8 mouse cellular contexts compared by ENCODE assay signal in genomic region chr1:89939981-89940726, GRCm38 (mm10). TPM values are rescaled to one million over a fixed set of nuclear protein-coding genes. Genes with fewer than 3 reads are reported as not detected.
DNase-seq lines count a peak whose midpoint lies in the region; ATAC-seq and TF ChIP-seq lines count a peak whose summit lies in the region.

No protein-coding gene starts in this region.

- TF ChIP-seq EP300 in liver, postnatal 0 days (IDR thresholded peaks at IDR 0.05; ENCODE audit: low read depth), result no peak

- peak; percentile 49; the same call in 1 of the 2 replicates for ATAC-seq in midbrain, embryonic 11.5 days (ENCODE audit: low FRiP score)
- no peak for ATAC-seq in midbrain, embryonic 13.5 days
- ATAC-seq in intestine, postnatal 0 days, result peak; percentile 62
- ATAC-seq in liver, postnatal 0 days, result peak; percentile 57

- no peak overlapping the region for H3K27ac ChIP-seq in midbrain, embryonic 11.5 days (ENCODE audit: low read depth, low read length)
- H3K27ac ChIP-seq in midbrain, embryonic 13.5 days, result no peak overlapping the region
- H3K27ac ChIP-seq in intestine, postnatal 0 days (ENCODE audit: low read depth, low read length), result no peak overlapping the region
- no peak overlapping the region for H3K27ac ChIP-seq in liver, postnatal 0 days (ENCODE audit: low read depth)

- no peaks in the 10 kb centered on the region for H3K36me3 ChIP-seq in midbrain, embryonic 11.5 days (ENCODE audit: control insufficient read depth, insufficient read depth, low read length)
- no peaks in the 10 kb centered on the region for H3K36me3 ChIP-seq in midbrain, embryonic 13.5 days
- H3K36me3 ChIP-seq in intestine, postnatal 0 days (ENCODE audit: control insufficient read depth, insufficient read depth), result no peaks in the 10 kb centered on the region
- no peaks in the 10 kb centered on the region for H3K36me3 ChIP-seq in liver, postnatal 0 days (replicated peaks; ENCODE audit: insufficient read depth, low read length)

- no peaks in the 10 kb centered on the region for H3K9me3 ChIP-seq in midbrain, embryonic 11.5 days (ENCODE audit: control insufficient read depth, low read length)
- no peaks in the 10 kb centered on the region; the same call in 1 of the 2 replicates for H3K9me3 ChIP-seq in midbrain, embryonic 13.5 days
- no peaks in the 10 kb centered on the region for H3K9me3 ChIP-seq in intestine, postnatal 0 days (ENCODE audit: control insufficient read depth)
- no peaks in the 10 kb centered on the region for H3K9me3 ChIP-seq in liver, postnatal 0 days (ENCODE audit: low read length)

- peak; percentile 90 for TF ChIP-seq CTCF in intestine, postnatal 0 days (IDR thresholded peaks at IDR 0.05; ENCODE audit: low read depth)
- peak; percentile 79 for TF ChIP-seq CTCF in liver, postnatal 0 days (IDR thresholded peaks at IDR 0.05; ENCODE audit: low read depth)

- H3K4me3 ChIP-seq in midbrain, embryonic 11.5 days (ENCODE audit: low read depth, low read length), result no peak overlapping the region
- H3K4me3 ChIP-seq in midbrain, embryonic 13.5 days (replicated peaks), result no peak overlapping the region
- H3K4me3 ChIP-seq in intestine, postnatal 0 days (ENCODE audit: low read depth, low read length), result peak overlapping the region; percentile 26
- peak overlapping the region; percentile 17; the same call in 1 of the 2 replicates for H3K4me3 ChIP-seq in liver, postnatal 0 days (ENCODE audit: low read depth, low read length)

- no peak overlapping the region for H3K9ac ChIP-seq in midbrain, embryonic 11.5 days (ENCODE audit: low read length)
- no peak overlapping the region for H3K9ac ChIP-seq in midbrain, embryonic 13.5 days (replicated peaks)
- H3K9ac ChIP-seq in intestine, postnatal 0 days (ENCODE audit: low read depth, low read length), result no peak overlapping the region
- no peak overlapping the region for H3K9ac ChIP-seq in liver, postnatal 0 days (replicated peaks)

- peaks cover 29% of the 10 kb centered on the region for H3K4me1 ChIP-seq in midbrain, embryonic 11.5 days (ENCODE audit: control insufficient read depth, insufficient read depth, low read length)
- H3K4me1 ChIP-seq in midbrain, embryonic 13.5 days (replicated peaks), result peaks cover 30% of the 10 kb centered on the region
- H3K4me1 ChIP-seq in intestine, postnatal 0 days (replicated peaks; ENCODE audit: control insufficient read depth, insufficient read depth, low read length), result 0 out of 2 replicates have a peak, but pooled peaks cover 4% of the 10 kb centered on the region
- H3K4me1 ChIP-seq in liver, postnatal 0 days (ENCODE audit: insufficient read depth), result peaks cover 6% of the 10 kb centered on the region; the same call in 1 of the 2 replicates

- H3K27me3 ChIP-seq in midbrain, embryonic 11.5 days (ENCODE audit: control insufficient read depth, insufficient read depth, low read length), result peaks cover 86% of the 10 kb centered on the region
- H3K27me3 ChIP-seq in midbrain, embryonic 13.5 days, result peaks cover 86% of the 10 kb centered on the region
- H3K27me3 ChIP-seq in intestine, postnatal 0 days (replicated peaks; ENCODE audit: control insufficient read depth, insufficient read depth, low read length), result peaks cover 92% of the 10 kb centered on the region
- H3K27me3 ChIP-seq in liver, postnatal 0 days (ENCODE audit: insufficient read depth, low read length), result peaks cover 74% of the 10 kb centered on the region

- peak; percentile 99 for DNase-seq in midbrain, embryonic 11.5 days (ENCODE audit: low spot score, missing footprints)
- peak; percentile 44 to 61 for DNase-seq in cerebellum, postnatal 36 days
- DNase-seq in heart, adult 11 months, result peak; percentile 96
- DNase-seq in liver, postnatal 0 days, result peak; percentile 87
- peak; percentile 78 for DNase-seq in ovary, postnatal 36 days (ENCODE audit: low spot score)
- DNase-seq in urinary bladder, postnatal 14 days (ENCODE audit: low spot score), result peak; percentile 79

- H3K4me2 ChIP-seq in midbrain, embryonic 11.5 days, result no peak overlapping the region
- no peak overlapping the region for H3K4me2 ChIP-seq in midbrain, embryonic 13.5 days (replicated peaks)
- H3K4me2 ChIP-seq in intestine, postnatal 0 days (replicated peaks; ENCODE audit: low read depth), result peak overlapping the region; percentile 53
- 0 out of 2 replicates have a peak overlapping the region, but pooled peaks have one; percentile 11 for H3K4me2 ChIP-seq in liver, postnatal 0 days (ENCODE audit: low read depth, low read length)

- 5% methylated on average over 33 of the region's 34 CpGs for WGBS in midbrain, embryonic 11.5 days
- WGBS in midbrain, embryonic 13.5 days, result 3% methylated on average over 34 of the region's 34 CpGs
- WGBS in intestine, postnatal 0 days, result 3% methylated on average over 34 of the region's 34 CpGs
- 3% methylated on average over 34 of the region's 34 CpGs for WGBS in liver, postnatal 0 days (ENCODE audit: insufficient replicate concordance)

RNA-seq across cellular contexts. Expression of gene Gbx2, which starts 9.2 kb away (rescaled TPM):
- 9.6 TPM in 2 replicates for polyA plus RNA-seq in midbrain, embryonic 11.5 days (2014; fragmentation: Nextera tagmentation; extraction: Ambion mirVana)
- polyA plus RNA-seq in midbrain, embryonic 13.5 days (2015; fragmentation: Nextera tagmentation; extraction: Ambion mirVana), result 33.3 and 72.3 TPM in 2 replicates
- polyA plus RNA-seq in intestine, postnatal 0 days (2015; fragmentation: Nextera tagmentation; extraction: Ambion mirVana), result 0.08 and 0.16 TPM in 2 replicates
- polyA plus RNA-seq in liver, postnatal 0 days (2015; fragmentation: Nextera tagmentation; extraction: Ambion mirVana), result 0.52 and 0.57 TPM in 2 replicates

Comparison
In these comparisons a context has a peak if more than half of its experiments do, and no peak if none do; other contexts are left out.
1. H3K4me2 ChIP-seq: peak in intestine, postnatal 0 days (single experiment) and liver, postnatal 0 days (single experiment); none in midbrain, embryonic 11.5 days (single experiment) and midbrain, embryonic 13.5 days (single experiment).
2. H3K4me3 ChIP-seq: peak in intestine, postnatal 0 days (single experiment) and liver, postnatal 0 days (single experiment); none in midbrain, embryonic 11.5 days (single experiment) and midbrain, embryonic 13.5 days (single experiment).
3. Peak in every context shown above with its lines, with median percentiles within 50 percentile points of each other: DNase-seq.